Mouse (Mus musculus) heart, embryonic 14.5 days (tissue): Measurements from ENCODE around the gene Tmem132c. TPM values are rescaled to one million over a fixed set of nuclear protein-coding genes. Genes with fewer than 3 reads are reported as not detected.

Source experiments
- ATAC-seq: fragments of 200-750 bp; cut with Nextera tagmentation; 2 replicates; pipeline ENCODE4 v1.8.0; 2017; ENCODE audit warnings: low read depth, moderate TSS enrichment; ENCODE audit not compliant: insufficient number of reproducible peaks, insufficient read depth, low FRiP score
- H3K27ac ChIP-seq, 2 experiments: fragments of 200-500 bp in 1 of 2; fragments of 300-500 bp in 1 of 2; sonication (generic) in 1 of 2; replicated peaks in 1 of 2; 2 replicates each; pipeline ENCODE4 v1.5.1; 2012 to 2014; ENCODE audit warnings: low read depth in 2 of 2, low read length in 2 of 2, control low read depth in 1 of 2, mild to moderate bottlenecking in 1 of 2, mixed read lengths in 1 of 2; ENCODE audit not compliant: control insufficient read depth in 1 of 2, insufficient read depth in 1 of 2
- H3K27me3 ChIP-seq: fragments of 300-500 bp; sonication (generic); 2 replicates; pipeline ENCODE4 v1.6.1; 2014; ENCODE audit warnings: mild to moderate bottlenecking, low read length, control low read depth; ENCODE audit not compliant: control insufficient read depth, insufficient read depth
- H3K36me3 ChIP-seq: fragments of 300-500 bp; sonication (generic); 2 replicates; pipeline ENCODE4 v1.6.1; 2014; ENCODE audit warnings: mild to moderate bottlenecking, control low read depth, low read length, mixed read lengths; ENCODE audit not compliant: control insufficient read depth, insufficient read depth
- H3K4me1 ChIP-seq, 2 experiments: fragments of 200-500 bp in 1 of 2; fragments of 300-500 bp in 1 of 2; sonication (generic) in 1 of 2; 2 replicates each; pipeline ENCODE4 v1.6.1; 2012 to 2014; ENCODE audit warnings: low read length in 2 of 2, control low read depth in 1 of 2, mixed read lengths in 1 of 2; ENCODE audit not compliant: control insufficient read depth in 2 of 2, insufficient read depth in 2 of 2
- H3K4me2 ChIP-seq: fragments of 300-500 bp; sonication (generic); 2 replicates; pipeline ENCODE4 v1.6.1; 2014; ENCODE audit warnings: mild to moderate bottlenecking, low read length
- H3K4me3 ChIP-seq, 2 experiments: fragments of 200-500 bp in 1 of 2; fragments of 300-500 bp in 1 of 2; sonication (generic) in 1 of 2; 2 replicates each; pipeline ENCODE4 v1.5.1; 2012 to 2014; ENCODE audit warnings: low read length in 2 of 2, mild to moderate bottlenecking in 2 of 2, control low read depth in 1 of 2, low read depth in 1 of 2, moderate library complexity in 1 of 2; ENCODE audit not compliant: control insufficient read depth in 1 of 2, insufficient read depth in 1 of 2
- H3K9ac ChIP-seq: fragments of 300-500 bp; sonication (generic); 2 replicates; pipeline ENCODE4 v1.6.1; 2014; ENCODE audit warnings: mild to moderate bottlenecking, low read length
- H3K9me3 ChIP-seq: fragments of 300-500 bp; sonication (generic); 2 replicates; pipeline ENCODE4 v1.6.1; 2016; ENCODE audit warnings: low read length, control low read depth; ENCODE audit not compliant: control insufficient read depth
- WGBS: fragments of 180-500 bp; shearing (Covaris S2); extraction: QIAGEN DNeasy Blood & Tissue Kit; methylation state at CpG from one replicate; pipeline ENCODE4 v1.1.7; 2014; 5-methylcytosine and 5-hydroxymethylcytosine counted together
- polyA plus RNA-seq: library from polyadenylated mRNA; unstranded; fragments of >200 nt; fragmentation: Nextera tagmentation; extraction: Ambion mirVana; gene quantifications from 2 replicates; pipeline ENCODE4 v1.2.1, GENCODE M21; 2014

The Tmem132c gene
- 1.0 and 1.1 TPM in 2 replicates for polyA plus RNA-seq

DNA sequence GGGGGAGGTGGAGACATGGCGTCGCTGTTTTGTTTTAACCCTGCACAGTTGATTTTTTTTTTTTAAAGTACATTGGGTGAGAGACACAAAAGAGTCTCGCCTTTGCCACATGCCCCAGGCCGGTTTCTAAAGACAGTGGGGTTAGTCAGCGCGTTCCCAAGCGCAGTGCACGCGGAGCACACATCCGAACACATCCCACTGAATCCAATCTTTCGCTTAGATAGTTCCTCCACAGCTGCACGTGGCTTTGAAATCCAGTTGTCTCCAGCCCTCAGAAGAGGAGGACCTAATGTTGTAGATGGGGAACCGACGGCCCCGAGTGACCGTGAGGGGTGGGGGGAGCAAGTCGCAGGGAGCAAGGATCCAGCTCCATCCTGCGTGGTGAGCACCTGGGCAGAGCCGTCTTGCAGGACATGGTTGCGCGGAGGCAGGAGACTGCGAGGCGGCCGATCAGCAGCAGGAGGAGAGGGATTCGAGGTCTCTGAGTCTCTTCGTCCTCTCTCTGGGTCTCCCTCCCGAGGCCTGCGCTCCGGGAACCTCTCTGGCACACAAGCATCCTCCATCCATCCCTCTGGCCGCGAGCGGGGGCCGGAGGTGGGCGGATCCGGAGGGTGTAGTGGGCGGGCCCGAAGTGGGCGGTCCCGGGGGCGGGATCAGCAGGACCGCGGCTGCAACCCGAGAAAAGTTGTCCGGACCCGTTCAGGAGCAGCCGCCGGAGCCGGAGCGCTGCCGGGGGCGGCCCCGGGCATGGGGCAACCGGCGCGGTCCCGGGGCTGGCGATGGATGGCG is at the start of gene Tmem132c:
TSS of gene Tmem132c (plus strand) at position 673 of the 789 bp plus-strand sequence.
- H3K4me1 ChIP-seq, result peaks cover 4 to 13% of the 10 kb centered on the region in 2 experiments
- peaks cover 72% of the 10 kb centered on the region for H3K27me3 ChIP-seq
- ATAC-seq, result peak; percentile 84
- H3K4me3 ChIP-seq, result peak within 1 kb of the TSS; percentile 55 to 57
- H3K27ac ChIP-seq, result no peak within 1 kb of the TSS
- peak within 1 kb of the TSS; percentile 83 for H3K4me2 ChIP-seq
- H3K9ac ChIP-seq, result peak within 1 kb of the TSS; percentile 63
- H3K36me3 ChIP-seq, result no peaks in the 10 kb centered on the region
- under 1% methylated on average over 56 of the region's 58 CpGs for WGBS
- H3K9me3 ChIP-seq, result no peaks in the 10 kb centered on the region

DNA sequence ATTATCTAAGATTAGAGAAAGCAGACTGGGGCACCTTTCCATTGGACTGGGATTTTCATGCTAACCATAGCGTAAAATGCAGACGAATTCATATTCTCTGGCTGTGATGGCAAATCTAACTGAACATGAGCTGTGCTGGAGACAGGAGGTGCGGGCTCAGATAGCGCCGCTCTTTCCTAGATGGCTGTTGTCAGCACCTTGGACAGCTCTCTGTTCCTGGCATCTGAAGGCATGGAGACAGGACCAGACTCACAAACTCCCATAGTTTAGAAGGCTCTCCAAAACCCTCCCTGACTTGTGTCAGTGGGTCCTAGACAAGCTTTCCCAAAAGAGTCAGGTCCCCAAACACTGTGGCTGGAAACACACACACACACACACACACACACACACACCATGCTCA is 49.7 kb upstream of the Tmem132c start:
- no peaks in the 10 kb centered on the region for H3K4me1 ChIP-seq
- H3K4me3 ChIP-seq, result no peak overlapping the region
- no peak overlapping the region for H3K9ac ChIP-seq
- H3K9me3 ChIP-seq, result no peaks in the 10 kb centered on the region
- no peaks in the 10 kb centered on the region for H3K27me3 ChIP-seq
- H3K27ac ChIP-seq, result no peak overlapping the region
- WGBS, result 28% methylated on average over 5 of the region's 5 CpGs
- no peaks in the 10 kb centered on the region for H3K36me3 ChIP-seq
- H3K4me2 ChIP-seq, result no peak overlapping the region
- no peak for ATAC-seq

DNA sequence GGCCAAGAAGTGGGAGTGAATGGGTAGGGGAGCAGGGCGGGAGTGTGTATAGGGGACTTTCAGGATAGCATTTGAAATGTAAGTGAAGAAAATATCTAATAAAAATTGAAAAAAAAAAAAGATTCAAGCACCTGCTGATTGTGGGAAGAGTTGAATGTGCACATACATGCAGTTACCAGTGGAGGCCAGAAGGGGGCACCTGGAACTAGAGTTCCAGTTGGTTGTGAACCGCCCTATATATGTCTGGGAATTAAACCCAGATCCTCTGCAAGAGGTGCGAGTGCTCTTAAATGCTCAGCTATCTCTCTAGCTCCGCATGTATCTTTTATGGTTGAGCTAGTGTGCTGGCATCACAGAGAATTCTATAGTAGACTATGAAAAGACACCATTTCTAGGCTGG is 42.8 kb upstream of the Tmem132c start:
- ATAC-seq, result no peak

DNA sequence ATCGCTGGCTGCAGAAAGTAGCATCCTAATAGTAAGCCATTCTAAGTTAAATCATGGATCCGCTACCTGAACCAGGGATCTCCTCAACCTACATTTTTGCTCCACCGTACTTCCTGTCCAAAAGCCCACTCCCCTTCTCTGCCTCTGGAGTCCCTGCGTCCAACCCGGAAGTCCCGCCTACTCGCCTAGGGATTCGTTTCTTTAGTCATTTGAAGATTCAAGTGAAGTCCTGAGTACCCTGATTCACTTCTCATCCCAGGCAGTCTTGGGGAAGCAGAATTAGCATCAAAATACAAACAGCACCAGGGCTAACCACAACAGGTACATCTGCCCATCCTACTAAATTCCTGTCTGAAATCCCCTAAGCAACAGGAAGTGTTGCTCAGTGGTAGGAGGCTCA is 36.7 kb upstream of the Tmem132c start:
- H3K4me2 ChIP-seq, result no peak overlapping the region
- H3K27me3 ChIP-seq, result no peaks in the 10 kb centered on the region
- H3K4me1 ChIP-seq, result no peaks in the 10 kb centered on the region
- no peak for ATAC-seq
- WGBS, result 73% methylated on average over 8 of the region's 8 CpGs
- no peak overlapping the region for H3K9ac ChIP-seq
- H3K9me3 ChIP-seq, result peaks cover 5% of the 10 kb centered on the region
- no peak overlapping the region for H3K4me3 ChIP-seq
- H3K27ac ChIP-seq, result no peak overlapping the region
- no peaks in the 10 kb centered on the region for H3K36me3 ChIP-seq

More for the DNA sequence above, 42.8 kb upstream of the Tmem132c start:
- 56% methylated on average over 4 of the region's 4 CpGs for WGBS
- Histone ChIP-seq H3K9ac (no peak overlapping the region), H3K4me2 (no peak overlapping the region), H3K27me3 (no peaks in the 10 kb centered on the region), H3K36me3 (no peaks in the 10 kb centered on the region), H3K27ac (no peak overlapping the region), H3K4me3 (no peak overlapping the region), H3K4me1 (no peaks in the 10 kb centered on the region), H3K9me3 (no peaks in the 10 kb centered on the region)

DNA sequence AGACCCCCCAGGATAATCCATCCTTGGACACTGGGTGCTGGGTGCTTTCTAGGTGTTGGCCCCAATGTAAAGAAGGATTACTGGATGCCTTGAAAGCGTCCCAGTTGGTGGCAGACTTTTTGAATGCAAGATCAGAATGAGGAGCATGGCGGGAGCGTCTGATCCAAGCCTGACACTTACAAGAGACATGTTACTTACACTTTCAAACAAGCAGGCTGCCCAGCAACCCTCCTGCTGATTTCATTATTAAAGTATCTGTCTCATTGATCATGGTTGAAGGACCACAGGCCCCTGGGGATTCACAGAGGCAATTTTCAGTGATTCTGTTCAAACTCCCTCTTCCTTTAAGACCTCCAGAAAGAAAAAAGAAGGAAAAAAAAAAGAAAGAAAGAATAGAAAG is 25.2 kb upstream of the Tmem132c start:
- Histone ChIP-seq H3K4me1 (no peaks in the 10 kb centered on the region), H3K27me3 (no peaks in the 10 kb centered on the region), H3K9me3 (peaks cover 18% of the 10 kb centered on the region; the same call in 1 of the 2 replicates), H3K27ac (no peak overlapping the region), H3K9ac (no peak overlapping the region), H3K4me3 (no peak overlapping the region), H3K36me3 (no peaks in the 10 kb centered on the region), H3K4me2 (no peak overlapping the region)
- WGBS, result 47% methylated on average over 3 of the region's 3 CpGs
- ATAC-seq, result no peak

DNA sequence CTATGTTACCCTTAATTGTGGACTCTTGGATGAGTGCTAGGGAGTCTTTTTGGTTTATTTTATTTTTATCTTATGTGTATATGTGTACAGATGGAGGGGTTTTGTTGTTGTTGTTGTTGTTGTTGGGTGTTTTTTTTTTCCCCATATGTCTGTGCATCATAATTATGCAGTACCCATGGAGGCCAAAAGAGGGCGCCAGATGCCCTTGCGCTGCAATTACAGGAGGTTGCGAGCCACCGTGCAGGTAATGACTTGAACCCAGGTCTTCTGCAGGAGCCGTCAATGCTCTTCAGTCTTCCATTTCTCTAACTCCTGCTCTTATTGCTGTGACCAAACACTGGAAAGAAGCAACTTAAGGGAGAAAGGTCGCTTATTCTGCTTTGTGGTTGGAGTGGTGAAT is 23.9 kb upstream of the Tmem132c start:
- WGBS, result 54% methylated on average over 6 of the region's 6 CpGs
- Histone ChIP-seq H3K9me3 (peaks cover 18% of the 10 kb centered on the region; the same call in 1 of the 2 replicates), H3K9ac (no peak overlapping the region)

DNA sequence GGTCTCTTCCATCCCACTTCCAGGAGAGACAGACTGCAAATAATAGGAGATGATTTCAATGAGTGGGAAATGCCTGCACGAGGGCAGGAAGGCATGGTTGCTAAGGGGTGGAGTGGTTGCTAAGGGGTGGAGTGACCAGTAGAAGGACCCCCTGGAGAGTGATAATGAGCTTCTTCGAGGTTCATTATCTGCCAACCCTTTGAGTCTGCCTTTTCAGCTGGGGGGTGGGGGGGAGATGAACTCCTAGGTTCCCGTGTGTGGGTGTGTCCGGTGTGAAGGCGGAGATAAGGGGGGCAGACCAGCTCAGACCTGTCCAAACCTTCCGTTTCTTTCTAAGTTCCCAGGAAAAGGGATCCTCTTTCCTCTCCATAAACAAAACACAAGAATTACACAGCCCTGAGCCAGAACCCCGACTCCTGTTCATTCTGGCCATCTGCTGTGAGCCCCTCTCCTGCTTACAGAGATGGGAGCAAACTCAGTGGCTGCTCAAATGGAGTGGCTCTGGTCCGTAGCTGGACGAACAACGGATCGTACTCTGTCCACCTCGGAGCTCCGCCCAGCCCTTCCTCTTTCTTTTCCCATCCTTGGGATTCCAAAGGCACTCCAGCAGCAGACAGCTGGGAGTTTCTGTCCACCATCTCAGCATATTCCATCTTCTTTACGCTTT is 13.5 kb upstream of the Tmem132c start:
- Histone ChIP-seq H3K4me1 (peaks cover 0 to 3% of the 10 kb centered on the region in 2 experiments; a peak in 1 of 4 replicates), H3K9me3 (no peaks in the 10 kb centered on the region), H3K36me3 (no peaks in the 10 kb centered on the region), H3K27me3 (no peaks in the 10 kb centered on the region), H3K4me2 (peak overlapping the region; percentile 34), H3K9ac (no peak overlapping the region), H3K4me3 (peak overlapping the region in 1 of 2 experiments; percentile 6; a peak in 1 of 4 replicates), H3K27ac (no peak overlapping the region)
- ATAC-seq, result no peak
- WGBS, result 2% methylated on average over 14 of the region's 14 CpGs

More for the DNA sequence above, 23.9 kb upstream of the Tmem132c start:
- H3K27me3 ChIP-seq, result no peaks in the 10 kb centered on the region
- no peak for ATAC-seq
- no peak overlapping the region for H3K27ac ChIP-seq
- H3K36me3 ChIP-seq, result no peaks in the 10 kb centered on the region
- no peak overlapping the region for H3K4me2 ChIP-seq
- no peak overlapping the region for H3K4me3 ChIP-seq
- H3K4me1 ChIP-seq, result no peaks in the 10 kb centered on the region
